Mouse (Mus musculus) layer of hippocampus, adult 9-10 months (tissue): Measurements from ENCODE around the gene Cnksr1.
"Not testable (repeated sequence)": the region's sequence is repeated elsewhere in the genome, so short reads cannot be mapped to it uniquely, and the experiment has no call there.

Experiments used
- DNase-seq: peaks from one replicate; pipeline ENCODE4 v3.0.0; 2022; ENCODE audit warnings: low spot score

The Cnksr1 gene

DNA sequence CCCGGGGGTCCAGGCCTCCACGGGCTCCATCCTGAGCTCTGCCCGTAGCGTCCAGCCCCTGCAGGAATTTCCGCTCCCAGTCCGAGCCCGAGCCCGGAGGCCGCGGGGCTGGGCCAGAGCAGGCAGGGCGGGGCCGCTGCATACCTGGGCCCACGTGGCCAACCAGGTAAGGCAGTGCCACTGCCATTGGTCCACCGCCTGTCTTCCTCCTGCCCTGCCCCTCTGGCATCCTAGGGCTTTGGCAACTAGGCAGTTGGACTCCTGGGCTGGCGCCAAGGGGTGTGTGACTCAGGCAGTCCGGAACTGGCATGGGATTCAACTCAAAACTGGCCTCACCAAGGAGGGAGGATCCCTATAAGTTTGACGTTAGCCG is at the start of gene Cnksr1:
Gene Cnksr1 (minus strand): TSS at position 121 of the 373 bp plus-strand sequence.
- DNase-seq = no peak

DNA sequence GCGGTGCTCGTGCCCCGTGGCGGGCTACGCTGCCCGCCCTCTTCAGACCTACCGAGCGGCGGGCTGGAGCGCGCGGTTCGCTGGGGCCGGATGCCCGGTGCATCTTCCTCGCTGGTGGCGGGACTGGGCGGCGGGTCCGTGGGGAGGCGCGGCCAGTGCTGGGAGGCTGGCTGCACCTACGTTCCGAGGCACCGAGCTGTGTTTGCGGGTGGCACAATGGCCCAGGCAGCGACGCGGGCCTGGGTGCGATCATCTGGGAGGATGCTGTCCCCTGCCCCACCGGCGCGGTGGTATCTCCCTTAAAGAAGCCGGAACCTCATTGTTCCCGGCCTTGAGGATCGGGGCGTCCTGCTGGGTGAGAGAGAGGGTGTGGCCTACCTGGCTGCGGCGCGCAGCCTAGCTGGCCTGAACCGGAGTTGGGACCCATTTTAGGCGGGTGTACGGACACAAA is 49.4 kb upstream of the Cnksr1 start, which contains the start of gene Pdik1l:
Gene Pdik1l (minus strand): TSS at position 321 of the 451 bp plus-strand sequence.
- DNase-seq = peak; percentile 18

- DNase-seq = peak; percentile 73
Observed at GRCm38 (mm10) chr4:134287168-134287564, 49.0 kb upstream of the Cnksr1 start.

GRCm38 (mm10) chr4:134286226-134287167 is 48.3 kb upstream of the Cnksr1 start:
- no peak for DNase-seq

DNA sequence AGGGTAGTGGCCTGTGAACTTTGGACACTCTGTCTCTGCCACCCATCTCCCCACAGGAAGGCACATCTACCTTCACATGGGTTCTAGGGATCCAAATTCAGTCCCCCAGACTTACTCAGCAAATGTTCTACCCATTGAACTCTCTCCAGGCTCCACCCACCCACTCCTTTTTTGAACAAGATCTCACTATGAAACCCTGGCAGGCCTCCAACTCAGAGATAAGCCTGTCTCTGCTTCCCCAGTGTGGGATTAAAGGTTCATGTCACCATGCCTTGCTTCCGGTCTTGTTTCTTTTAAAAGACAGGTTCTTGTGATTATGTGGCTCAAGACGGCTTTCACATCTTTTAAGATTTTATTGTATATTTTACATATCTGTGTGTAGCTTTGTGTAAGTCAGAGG is 46.7 kb upstream of the Cnksr1 start:
- no peak for DNase-seq

- no peak for DNase-seq
Observed at GRCm38 (mm10) chr4:134273417-134274345, 35.5 kb upstream of the Cnksr1 start.

- DNase-seq = no peak
Observed at GRCm38 (mm10) chr4:134272731-134273416, 34.7 kb upstream of the Cnksr1 start.

DNA sequence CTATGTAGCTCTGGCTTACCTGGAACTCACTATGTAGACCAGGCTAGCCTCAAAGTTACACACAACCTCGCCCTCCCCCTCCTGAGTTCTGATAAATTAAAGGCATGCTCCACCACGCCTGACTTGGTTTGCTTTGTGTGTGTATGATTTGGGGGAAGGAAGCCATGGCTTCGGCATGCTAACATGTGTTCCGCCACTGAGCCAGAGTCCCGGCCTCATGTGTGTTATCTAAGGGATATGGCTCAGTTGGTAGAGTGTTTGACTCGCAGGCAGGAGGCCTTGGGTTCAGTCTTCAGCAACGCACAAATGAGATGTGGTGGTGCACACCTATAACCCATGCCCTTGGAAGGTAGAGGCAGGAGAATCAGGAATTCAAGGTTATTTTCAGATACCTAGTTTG is 33.8 kb upstream of the Cnksr1 start:
- no peak for DNase-seq

GRCm38 (mm10) chr4:134269622-134270021 is 31.4 kb upstream of the Cnksr1 start:
- not testable (repeated sequence) for DNase-seq

GRCm38 (mm10) chr4:134268102-134268655 is 30.0 kb upstream of the Cnksr1 start:
- no peak for DNase-seq

DNA sequence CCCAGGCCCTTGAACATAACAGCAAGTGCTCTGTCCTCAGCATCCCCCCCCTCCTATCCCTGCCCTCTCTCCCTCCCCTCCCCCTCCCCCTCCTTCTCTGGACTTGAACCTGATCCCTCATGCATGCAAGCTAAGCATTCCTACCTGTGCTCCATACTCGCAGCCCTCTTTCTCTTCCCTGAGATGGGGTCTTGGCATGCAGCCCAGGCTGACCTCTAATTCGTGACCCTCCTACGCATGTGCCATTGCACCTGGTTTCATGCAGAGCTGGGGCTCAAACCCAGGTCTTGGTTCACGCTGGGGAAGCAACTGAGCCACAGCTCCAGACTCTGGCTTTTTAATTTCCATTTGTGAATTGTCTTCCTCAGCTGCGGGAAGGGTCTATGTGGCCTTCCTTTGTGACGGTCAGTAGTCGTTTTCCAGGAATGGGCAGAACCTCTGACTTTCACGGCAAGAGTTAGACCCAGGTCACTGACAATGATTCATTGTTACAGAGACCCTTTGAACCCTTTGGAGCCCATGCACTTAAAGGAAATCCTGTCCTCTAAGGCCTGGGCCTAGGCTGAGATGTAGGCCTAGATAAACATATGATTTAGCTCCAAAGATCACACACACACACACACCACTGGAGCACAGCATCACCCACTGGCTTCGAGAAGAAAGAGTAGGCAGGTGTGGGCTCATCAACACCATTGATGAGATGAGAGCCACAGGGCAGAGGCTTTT is 27.8 kb upstream of the Cnksr1 start:
- no peak for DNase-seq

- DNase-seq = no peak
Observed at GRCm38 (mm10) chr4:134263191-134263590, 25.0 kb upstream of the Cnksr1 start.

GRCm38 (mm10) chr4:134258354-134258753 is 20.2 kb upstream of the Cnksr1 start:
- no peak for DNase-seq

DNA sequence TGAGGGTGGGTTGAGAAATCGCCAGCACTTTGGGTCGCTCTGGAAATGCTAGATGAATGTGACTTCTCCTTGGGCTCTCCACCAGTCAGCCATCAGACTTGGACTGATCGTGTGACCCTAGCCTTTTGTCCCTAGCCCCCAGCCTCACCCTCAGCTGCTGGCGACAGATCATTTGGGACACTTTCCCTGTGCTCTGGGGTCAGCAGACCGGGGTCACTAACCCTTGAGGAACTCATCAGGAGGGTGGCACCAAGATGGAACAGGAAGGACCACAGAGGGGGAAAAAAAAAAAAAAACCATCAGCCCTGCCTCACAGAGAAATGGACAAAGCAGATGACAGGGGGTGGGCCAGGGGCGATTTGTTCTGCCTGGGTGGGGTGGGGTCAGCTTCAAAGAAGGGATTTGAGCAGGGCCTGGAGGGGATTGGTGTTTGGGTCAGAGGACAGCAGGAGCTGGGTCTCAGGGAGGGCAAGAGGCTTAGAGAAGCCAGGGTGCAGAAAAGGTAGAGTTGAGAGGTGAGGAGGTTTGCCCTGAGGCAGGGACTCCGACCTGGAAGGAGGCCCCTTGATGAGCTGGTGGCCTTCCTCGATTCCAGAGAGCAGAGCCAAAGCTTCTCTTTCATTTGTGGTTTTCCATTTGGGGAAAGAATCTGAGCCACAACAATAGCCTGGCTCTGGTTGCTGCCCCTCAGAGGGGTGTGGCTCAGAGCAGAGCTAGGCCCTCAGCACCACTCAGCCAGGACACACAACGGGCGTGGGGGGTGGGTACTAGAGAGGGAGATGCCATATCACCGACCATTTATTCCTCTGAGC is 19.2 kb upstream of the Cnksr1 start:
- DNase-seq = no peak

GRCm38 (mm10) chr4:134256407-134257197 is 18.4 kb upstream of the Cnksr1 start:
- no peak for DNase-seq

GRCm38 (mm10) chr4:134255854-134256253 is 17.7 kb upstream of the Cnksr1 start:
- DNase-seq = no peak

DNA sequence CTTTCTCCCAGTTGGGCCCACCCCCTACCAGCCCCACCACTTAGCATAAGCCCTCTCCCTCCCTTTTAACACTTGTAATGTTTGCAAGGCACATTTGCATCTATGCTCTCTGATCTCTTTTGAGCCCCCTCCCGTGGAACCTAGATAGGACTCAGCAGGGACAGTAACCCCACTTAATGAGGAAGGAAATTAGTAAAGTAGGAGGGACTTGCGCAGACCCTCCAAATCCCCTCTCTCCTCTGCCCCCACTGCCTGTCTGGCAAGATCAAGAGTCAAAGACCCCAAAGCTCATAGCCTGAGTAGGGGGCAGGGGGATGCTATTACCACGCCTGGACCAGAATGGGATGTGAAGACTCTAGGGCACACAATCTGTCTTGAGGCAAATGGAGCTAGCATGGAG is 16.6 kb upstream of the Cnksr1 start:
- DNase-seq = no peak

DNA sequence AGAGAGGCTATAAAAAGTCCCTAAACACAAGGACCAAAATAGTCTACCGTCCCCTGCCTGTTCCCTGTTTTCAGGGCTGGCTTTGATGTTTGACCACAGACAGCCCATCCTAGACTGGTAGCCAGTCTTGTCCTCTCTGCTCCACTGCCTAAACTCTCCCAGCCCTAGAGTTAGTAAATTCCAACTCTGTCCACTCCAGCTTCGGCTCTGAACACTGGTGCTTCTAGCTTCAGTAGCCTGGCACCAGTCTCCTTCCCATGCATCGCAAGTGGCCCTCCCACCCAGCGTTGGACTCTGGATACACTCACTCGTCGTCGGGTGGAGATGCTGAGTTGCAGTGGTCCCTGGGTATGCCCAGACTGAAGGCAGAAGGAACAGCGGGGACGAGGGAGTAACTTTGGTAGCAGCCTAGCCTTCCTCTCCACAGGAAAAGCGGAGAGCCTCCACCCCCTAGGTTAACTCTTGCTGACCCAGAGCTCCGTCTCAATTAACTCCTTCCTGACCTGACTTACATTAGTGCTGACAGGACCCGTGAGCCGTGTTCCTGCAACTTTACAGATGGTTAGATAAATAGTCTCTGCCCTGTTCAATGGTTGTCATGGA is 15.6 kb upstream of the Cnksr1 start, which contains the start of gene Grrp1:
Gene Grrp1 (minus strand): TSS at position 385 of the 603 bp plus-strand sequence.
- DNase-seq = no peak
